Mouse (Mus musculus): ENCODE data around the gene Tent5d. TPM values are rescaled to one million over a fixed set of nuclear protein-coding genes. Genes with fewer than 3 reads are reported as not detected.

Tent5d gene
- polyA plus RNA-seq, 1 experiment from 2014 or later: not detected

Other genes with a start within 250 kb of the Tent5d start
- not detected in 2 replicates for gene Tbx22, start 124.6 kb upstream of the Tent5d start, polyA plus RNA-seq (2015; fragmentation: Nextera tagmentation; extraction: Ambion mirVana)
- 14.6 and 16.3 TPM in 2 replicates for gene 2610002M06Rik, start 23.7 kb downstream of the Tent5d start, polyA plus RNA-seq (2015; fragmentation: Nextera tagmentation; extraction: Ambion mirVana)
- gene Gm732, start 155.9 kb downstream of the Tent5d start, polyA plus RNA-seq (2015; fragmentation: Nextera tagmentation; extraction: Ambion mirVana): not detected in 2 replicates

Measured in neural tube, embryonic 13.5 days (tissue).